Mouse (Mus musculus): Measurements from ENCODE around the gene Irf2.
A peak's percentile ranks its signal among the peaks of the same experiment; 100 is the strongest.

Gene Irf2

DNA sequence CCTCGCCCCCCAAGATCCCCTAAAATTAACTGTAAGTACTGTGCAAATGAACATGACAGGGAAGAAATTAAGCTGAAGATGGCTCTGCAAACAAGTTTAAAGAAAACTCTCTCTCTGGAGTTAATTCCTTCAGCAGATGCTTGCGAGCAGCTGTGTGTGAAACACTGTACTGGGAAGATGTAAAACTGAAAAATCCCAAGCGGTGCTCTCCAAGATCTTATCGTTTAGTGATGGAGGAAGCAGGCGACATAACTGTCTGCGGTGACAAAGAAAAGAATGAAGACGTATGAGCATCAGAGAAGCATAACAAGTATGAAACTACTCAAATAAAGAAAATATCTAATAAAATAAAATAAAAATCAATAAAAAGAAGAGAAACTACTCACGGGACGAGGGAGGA lies 18.1 kb downstream of the Irf2 start:
- DNase-seq (ENCODE audit: low read depth): no peak

DNA sequence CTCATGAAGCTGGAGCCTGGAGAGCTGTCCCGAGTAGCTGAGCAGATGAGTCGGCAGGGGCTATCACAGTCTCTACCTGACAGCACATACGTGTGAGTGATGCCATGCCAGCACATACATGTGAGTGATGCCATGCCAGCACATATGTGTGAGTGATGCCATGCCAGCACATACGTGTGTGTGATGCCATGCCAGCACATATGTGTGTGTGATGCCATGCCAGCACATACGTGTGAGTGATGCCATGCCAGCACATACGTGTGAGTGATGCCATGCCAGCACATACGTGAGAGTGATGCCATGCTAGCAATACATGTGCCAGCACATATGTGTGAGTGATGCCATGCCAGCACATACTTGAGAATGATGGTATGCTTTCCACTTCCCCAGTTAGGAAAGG lies 18.6 kb downstream of the Irf2 start:
- DNase-seq (ENCODE audit: low read depth): no peak

DNA sequence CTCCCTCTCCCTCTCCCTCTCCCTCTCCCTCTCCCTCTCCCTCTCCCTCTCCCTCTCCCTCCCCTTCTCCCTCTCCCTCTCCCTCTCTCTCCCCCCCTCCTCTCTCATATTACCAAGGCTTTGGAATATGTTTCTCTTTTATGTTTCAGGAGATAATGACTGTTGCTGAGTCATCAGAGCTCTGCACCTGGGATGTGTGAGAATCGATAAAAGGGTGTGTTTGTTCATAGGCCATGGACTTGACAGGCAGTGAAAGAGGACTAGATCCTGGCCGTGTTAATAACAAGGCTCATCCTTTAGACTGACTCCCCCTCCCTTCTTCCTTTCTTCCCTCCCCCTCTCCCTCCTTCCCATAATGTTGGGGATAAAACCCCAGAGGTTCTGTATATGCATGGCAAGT lies 19.1 kb downstream of the Irf2 start:
- no peak for DNase-seq (ENCODE audit: low read depth)

DNA sequence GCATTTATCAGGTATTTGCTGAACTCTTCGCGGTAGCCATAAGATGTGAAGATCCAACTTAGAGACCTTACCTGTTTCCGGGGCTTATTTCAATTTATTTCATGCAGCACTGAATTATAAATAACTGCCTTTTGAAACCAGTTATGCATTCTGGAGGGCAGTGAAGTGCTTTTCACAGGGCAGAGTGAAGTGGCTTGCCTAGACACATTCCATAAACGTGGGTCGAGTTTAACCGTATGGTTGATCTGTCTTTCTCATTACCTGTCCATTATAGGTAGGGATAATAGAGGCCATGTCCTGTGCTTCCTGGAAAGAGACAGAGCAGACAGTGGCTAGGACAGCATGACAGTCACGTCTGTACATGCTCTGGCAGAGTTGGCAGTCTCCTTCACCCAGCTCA lies 20.0 kb downstream of the Irf2 start:
- no peak for DNase-seq (ENCODE audit: low read depth)

DNA sequence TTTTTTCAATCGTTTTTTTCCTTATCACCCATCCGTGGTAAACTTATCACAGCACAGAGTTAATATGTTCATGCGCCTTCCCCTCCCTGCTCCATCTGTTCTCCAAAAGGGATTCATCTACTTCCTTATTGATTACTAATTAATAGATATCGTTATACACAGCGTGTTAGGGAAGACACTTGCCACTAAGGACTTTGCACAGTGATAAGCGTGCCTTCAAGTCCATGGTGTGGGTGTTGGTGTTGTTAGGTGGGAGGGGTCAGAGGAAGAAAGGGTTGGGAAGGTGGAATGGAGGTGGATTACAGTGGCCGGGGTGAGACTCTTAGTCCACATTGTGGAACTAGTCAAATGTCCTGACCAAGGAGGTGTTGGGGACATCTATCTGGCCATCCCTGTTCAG lies 21.2 kb downstream of the Irf2 start:
- DNase-seq (ENCODE audit: low read depth): no peak

DNA sequence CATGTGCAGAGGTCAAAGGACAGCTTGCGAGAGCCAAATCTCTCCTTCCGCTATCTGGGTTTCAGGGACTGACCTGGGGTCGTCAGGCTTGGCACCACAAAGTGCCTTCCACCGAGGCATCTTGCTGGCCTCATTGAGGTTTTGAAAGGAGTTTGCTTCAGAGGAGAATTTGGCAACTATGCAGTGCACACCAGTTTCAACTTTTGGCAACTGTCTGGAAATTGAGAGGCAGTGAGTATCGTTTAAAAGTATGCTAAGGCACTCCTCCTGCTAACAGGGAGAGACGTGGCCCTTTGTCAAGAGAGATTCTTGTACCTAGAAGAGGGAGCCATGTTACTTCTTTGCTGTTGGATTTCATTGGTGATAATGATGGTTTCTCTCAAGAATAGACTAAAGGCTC lies 21.9 kb downstream of the Irf2 start:
- no peak for DNase-seq (ENCODE audit: low read depth)

DNA sequence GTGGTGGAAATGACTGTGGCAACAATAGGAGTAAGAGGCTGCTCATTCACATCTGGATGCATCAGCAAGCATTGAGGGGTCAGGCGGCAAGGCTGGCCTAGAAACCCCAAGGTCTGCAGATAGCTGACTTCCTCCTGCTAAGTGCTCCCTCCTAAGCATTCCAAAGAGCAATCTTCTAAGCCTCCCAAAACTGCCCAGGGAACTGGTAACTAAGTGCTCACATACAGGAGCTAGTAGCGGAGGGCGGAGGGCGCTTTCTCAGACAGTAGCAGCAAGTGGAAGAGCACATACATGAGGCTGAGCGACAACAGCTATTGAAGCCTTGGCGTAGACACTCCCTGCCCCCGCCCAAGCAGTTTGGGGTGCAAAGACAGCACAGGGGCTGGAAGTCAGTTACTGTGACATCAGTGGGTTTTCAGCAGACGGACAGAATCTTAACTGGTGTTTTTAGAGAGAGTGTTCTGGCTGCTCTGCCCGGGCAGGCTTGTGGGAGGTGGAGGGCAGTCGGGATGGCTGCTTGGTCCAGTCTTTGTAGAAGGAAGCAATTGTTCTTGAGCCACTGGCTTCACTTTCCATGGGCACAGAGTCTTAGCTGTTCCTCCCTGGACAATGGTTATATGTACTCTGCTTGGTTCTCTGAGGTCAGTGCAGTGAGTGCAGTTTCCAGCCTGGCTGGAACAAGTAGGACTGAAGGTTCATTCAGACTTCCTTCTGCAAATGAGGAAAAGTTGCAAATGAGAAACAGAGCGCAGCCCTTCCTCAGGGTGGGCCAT lies 30.1 kb downstream of the Irf2 start:
- no peak for DNase-seq (ENCODE audit: low read depth)

DNA sequence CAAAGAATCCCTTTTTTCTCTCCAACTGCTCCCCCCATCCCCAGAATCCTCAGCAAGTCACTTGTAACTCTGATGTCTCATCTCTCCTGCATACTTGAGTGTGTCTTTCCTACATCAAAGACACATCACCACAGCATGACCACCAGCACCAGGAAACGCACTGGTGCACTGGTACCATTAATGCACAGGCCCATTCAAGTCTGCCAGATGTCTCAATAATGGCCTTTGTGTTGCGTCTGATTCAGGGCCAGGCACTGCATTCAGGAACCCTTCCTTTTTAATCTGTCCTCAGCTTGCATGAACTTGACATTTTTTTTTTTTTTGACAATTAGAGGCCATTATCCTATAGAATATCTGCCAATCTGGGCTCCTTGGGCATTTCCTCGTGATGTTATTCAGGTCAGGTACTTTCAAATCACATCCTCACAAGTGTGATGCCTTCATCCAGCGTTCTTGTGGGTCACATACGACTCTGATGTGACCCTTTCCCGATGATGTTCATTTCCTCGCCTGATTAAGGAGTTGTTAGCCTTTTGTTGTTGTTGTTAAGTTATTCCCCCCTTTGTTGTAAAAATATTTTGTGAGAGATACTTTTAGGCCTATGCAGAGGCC lies 31.5 kb downstream of the Irf2 start:
- no peak for DNase-seq (ENCODE audit: low read depth)

DNA sequence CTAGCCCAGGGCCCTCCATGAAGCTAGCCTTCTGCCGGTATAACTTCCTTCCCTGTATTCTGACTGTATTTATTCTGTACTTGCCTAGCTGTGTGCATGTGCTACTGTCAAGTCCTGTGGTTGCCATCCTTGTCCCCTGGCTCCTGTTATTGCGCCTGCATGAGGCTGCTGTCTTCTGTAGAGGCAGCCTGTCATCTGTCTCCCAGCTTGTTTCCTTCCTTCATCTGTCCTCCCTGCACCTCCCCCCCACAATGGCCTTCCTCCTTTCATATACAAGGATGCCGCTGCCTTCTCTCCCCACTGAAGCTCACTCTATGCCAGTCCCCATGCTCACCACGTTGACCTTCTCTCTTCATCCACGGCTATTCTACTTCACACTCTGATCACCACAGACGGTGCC lies 33.3 kb downstream of the Irf2 start:
- DNase-seq (ENCODE audit: low read depth): no peak

DNA sequence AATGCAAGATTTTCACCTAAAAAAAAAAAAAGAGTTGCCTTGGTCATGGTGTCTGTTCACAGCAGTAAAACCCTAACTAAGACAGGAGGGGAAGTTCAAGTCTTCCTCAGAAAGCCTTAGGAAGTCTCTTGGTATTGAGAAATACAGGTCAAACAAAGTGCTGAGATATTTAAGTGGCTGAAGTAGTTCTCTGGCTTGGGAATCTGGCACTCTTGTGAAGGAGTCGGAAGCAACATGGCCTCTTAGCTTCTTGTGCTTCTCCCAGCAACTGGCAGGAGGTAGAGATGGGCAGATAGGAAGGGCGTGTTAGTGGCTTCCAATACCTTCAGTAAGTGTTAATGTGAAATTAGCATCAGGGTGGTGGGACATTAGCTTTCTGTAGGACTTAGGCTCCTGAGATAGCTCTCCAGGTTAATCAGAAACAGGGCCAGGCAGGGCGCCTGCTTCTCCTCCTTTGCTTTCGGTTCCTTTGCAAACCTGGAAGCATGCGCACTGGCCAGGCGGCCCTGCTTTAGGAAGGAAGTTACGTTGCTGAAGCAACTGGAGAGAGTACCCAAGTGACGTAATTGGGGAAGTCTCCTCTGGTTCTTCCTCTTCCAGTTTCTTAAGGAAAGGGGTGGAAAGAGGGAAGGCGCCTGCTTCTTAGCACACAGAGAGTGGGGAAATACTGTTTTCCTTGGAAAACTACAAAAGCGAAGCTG lies 38.4 kb downstream of the Irf2 start:
- no peak for DNase-seq (ENCODE audit: low read depth)

DNA sequence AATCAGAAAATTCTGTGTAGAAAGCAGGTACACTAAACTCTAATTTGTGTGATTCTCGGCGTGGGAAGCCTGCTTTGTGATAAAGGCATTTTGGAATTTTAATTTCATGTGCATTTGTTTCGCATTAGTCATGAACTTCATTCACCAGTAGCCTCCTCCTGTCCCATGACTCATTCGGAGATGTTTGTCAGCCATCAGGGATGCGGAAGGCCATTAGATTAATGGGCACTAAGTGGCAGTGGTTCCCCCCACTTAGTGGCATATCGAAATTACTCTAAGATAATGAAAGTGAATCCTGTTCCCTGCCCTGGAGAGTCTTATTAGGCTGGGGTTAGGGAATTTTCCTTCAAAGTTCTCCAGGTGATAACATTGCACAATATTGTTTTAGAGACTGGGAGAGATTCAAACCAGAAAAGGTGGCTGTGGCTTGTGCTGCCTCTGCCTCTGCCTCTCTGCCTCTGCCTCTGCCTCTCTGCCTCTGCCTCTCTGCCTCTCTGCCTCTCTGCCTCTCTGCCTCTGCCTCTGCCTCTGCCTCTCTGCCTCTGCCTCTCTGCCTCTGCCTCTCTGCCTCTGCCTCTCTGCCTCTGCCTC lies 41.6 kb downstream of the Irf2 start:
- no peak for DNase-seq (ENCODE audit: low read depth)

DNA sequence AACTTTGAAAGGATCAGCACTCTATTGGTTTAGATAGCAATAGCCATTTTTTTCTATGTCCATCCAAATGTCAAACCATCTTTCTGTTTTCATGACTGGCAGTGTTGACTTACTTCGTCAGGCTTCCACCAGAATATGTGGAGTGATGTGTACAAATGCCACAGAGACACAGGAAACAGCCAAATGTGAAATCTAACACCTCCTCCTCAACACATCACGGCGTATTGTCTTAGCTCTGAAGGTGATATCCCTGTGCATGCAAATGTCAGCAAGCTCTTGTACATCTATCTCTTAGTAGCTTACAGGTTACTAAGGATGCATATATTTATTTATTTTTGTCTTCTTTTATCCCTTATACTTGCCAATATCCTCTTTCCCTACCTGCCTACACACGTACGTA lies 42.7 kb downstream of the Irf2 start:
- DNase-seq (ENCODE audit: low read depth): peak; percentile 38

DNA sequence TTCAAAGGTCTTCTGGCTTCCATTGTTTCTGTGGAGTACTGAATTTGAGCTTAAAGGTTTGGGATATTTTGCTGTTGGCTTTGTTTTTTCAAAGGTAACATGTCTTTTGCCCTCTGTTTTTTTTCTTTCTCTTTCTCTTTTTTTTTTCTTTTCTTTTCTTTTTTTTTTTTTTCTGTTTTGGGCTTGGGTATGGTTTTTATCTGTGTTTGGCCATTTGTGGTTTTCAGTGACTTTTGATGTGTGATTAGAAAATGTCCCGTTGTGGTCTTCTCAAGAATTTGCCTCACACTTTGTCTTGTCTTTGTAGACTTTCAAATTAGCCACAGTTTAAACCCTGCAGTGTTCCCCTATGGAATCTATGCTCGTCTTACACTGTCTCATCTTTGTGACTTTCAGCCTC lies 45.5 kb downstream of the Irf2 start:
- no peak for DNase-seq (ENCODE audit: low read depth)

DNA sequence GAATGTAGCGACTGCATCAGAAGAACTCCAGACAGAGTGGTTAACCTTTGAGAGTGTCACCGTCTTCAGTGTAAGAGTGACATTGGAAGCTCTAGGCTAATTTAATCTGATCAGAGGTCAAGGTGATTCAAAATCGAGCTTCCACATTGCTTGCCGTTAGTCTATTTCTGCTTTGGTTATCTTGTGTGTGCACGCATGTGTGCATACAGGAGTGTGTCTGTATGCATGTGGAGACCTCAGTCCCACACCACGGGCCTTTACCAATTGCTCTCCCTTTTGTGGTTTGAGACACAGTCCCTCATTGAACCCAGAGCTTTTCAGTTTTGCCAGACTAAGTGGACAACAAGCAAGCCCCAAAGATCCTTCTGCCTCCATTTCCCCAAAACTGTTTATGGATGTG lies 46.4 kb downstream of the Irf2 start:
- no peak for DNase-seq (ENCODE audit: low read depth)

DNA sequence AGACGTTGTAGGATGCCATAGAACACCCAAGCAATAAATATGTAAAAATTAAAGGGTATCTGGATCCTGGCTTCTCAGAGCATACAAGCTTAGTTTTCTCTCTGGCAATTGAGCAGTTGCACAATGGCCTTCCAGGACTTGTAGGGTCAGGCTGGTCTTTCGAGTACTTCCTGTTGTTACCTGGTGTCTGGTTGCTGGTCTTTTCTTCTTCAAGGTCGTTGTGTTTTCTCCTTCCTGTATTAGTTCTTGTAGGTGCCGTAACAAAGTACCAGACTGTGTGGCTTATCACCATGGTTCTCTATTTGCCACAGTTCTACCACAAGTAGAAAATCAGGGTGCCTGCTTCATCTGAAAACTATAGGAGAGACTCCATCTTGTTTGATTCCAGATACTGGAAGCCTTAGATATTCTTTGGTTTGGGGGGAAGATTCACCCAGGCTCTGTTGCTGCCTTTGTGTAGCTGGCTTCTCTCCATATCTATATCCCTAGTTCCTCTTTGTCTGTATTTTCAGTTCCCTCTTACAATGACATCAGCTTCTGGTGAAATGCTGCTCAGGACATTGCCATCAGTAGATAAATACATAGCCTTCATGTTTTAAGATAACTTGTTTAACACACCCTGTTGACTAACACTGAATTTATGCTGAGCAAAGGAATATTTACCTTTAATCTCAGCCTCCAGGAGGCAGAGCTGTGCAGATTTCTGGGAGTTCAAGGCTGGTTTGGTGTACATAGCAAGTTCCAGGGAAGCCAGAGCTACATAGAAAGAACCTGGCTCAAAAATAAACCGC lies 49.8 kb downstream of the Irf2 start:
- no peak for DNase-seq (ENCODE audit: low read depth)

DNA sequence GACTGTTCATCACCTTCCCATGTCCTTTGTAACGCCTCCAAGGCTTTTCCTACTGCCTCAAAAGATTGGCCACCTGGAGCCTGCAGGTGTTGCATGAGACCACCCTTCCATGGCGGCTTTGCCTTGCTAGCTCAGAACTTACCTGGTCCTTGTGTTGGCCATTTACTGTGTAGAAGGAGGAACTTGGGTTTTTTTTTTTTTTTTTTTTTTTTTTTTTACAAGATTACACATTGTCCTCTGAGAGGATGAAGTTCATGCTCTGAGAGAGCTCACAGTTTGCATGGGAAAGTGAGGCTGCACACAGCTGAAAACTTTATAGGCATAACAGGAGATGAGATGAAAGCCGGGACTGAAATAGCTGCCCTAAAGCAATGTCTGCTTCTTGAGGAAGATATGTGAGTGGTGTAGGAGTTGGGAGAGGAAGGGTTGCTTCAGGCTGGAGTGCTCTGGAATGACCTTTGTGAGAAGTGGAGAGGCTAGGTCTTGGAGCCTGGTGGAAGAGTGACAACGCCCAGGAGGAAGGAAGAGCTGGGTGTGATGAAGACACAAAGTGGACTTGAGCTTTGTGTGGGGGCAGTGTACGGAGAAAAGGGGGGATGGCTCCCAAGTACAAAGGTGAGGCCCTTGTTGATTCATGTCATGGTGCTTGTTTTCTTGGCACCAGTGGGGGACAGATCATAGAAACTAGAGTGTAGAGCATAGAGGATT lies 52.3 kb downstream of the Irf2 start:
- no peak for DNase-seq (ENCODE audit: low read depth)

DNA sequence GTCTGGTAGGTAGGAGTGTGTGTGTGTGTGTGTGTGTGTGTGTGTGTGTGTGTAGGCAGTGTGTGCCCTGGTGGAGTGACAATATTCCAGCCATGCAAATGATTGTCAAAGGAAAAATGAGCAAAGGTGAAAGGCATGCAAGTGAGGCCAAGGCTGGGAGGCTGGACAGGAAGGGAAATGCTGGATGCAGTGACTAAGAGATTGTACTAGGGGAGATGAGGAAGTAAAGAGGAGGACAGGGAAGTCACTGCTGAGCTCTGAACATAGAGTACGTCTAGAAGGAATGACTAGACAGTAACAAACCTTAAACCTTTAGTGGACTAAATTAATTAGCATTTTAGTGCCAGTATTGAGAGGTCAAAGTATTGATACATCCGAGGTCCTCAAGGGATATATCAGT lies 53.1 kb downstream of the Irf2 start:
- DNase-seq (ENCODE audit: low read depth): no peak

DNA sequence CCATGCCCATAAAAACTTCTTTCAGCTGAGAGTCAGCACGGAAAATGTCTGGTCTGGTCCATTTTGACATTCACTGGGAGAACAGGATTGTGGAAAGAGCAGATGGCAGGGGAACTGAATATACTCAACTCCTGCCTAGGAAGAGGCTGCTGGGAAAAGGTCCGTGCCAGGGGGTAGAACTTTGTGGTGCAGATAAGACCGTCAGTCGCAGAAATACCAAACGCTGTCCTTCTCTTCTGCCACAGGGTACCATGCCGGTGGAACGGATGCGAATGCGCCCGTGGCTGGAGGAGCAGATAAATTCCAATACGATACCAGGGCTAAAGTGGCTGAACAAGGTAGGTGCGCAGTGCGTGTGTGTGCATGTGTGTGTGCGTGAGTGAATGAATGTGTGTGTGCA lies 53.7 kb downstream of the Irf2 start:
- no peak for DNase-seq (ENCODE audit: low read depth)

DNA sequence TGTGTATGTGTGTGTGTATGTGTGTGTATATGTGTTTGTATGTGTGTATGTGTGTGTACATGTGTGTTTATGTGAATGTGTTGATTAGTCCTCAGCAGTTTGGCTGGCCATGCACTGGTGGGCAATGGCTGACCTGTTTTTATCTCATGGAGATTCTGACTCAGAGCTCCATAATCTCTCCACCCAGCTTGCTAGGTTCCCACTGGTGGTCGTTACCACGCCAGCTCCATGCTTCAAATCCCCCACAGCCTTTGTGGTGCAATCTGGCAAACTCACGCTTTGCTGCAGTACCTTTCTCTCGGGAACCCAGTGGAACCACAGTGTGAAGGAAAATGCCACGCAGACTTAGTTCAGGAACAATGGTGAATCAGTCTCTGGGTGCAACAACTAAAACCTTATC lies 54.8 kb downstream of the Irf2 start:
- DNase-seq (ENCODE audit: low read depth): no peak

DNA sequence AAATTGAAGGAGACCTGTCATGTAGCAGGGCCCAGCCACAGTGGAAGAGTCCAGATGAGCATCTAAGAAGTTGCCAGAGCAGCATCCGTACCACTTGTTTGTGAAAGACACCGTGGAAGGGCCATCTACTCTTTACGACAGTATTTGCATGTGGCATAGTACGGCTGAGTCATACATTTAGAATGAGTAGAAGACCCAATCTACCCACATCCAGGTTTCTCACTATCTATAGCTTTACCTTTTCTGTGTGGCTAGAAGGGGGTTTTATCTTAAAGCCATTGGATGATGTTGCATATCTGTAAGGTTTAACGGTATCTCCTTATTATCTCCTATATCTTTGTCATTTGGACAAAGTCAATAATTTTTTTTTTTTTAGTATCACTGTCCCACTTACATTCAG lies 59.7 kb downstream of the Irf2 start:
- peak; percentile 42 for DNase-seq (ENCODE audit: low read depth)

DNA sequence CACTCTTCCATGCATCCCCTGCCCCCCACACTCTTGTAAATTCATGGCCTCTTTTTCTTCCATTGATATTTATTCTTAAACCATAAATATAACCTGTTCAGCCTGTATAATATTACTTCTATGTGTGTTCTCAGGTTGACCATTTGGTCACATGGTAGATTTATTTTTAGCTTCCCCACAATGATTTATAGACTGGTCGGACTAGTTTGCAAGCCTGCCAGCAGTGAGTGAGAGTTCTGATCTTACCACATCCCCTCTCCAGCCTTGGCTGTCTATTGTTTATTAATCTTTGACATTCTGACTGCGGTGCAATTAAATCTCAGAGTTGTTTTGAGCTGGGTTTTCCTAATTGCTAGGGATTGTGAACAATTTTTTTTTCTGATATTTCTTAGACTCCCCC lies 60.2 kb downstream of the Irf2 start:
- DNase-seq (ENCODE audit: low read depth): no peak
